Mouse (Mus musculus): ENCODE data around the gene Ncl.

Gene Ncl

GRCm38 (mm10) chr1:86320822-86321413, 38.3 kb downstream of the Ncl start:
- CTCF ChIA-PET = interaction anchor here (0.7 kb wide), 1 partner anchor 142 kb away, joined by 3 read pairs; no protein-coding TSS in a partner anchor

DNA sequence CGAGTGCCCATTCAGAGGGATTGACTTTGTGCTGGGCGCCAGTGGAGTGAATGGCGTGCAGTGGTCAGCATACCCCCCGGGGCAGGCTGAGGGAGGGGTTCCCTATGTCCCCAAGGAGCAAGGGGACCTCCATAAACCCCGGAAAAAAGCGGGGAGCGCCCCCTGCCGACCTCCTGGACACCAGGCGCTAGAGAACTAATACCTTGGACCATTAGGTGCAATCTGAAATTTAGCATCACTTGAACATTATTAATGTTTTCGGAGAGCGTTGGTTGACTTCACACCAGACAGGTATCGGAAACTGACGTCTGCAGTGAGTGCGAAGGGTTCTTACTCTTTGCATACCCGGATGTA, 45.5 kb downstream of the Ncl start:
- CTCF ChIA-PET = interaction anchor here (0.6 to 1.3 kb wide), 2 partner anchors 12 to 374 kb away, joined by 3 read pairs; no protein-coding TSS in a partner anchor

- CTCF ChIA-PET = interaction anchor here (1.3 kb wide), 1 partner anchor 11 kb away, joined by 3 read pairs; no protein-coding TSS in a partner anchor
Measured at GRCm38 (mm10) chr1:86313096-86313771, 46.0 kb downstream of the Ncl start.

- CTCF ChIA-PET = no interaction called here
Measured at GRCm38 (mm10) chr1:86312269-86312668, 46.9 kb downstream of the Ncl start.

DNA sequence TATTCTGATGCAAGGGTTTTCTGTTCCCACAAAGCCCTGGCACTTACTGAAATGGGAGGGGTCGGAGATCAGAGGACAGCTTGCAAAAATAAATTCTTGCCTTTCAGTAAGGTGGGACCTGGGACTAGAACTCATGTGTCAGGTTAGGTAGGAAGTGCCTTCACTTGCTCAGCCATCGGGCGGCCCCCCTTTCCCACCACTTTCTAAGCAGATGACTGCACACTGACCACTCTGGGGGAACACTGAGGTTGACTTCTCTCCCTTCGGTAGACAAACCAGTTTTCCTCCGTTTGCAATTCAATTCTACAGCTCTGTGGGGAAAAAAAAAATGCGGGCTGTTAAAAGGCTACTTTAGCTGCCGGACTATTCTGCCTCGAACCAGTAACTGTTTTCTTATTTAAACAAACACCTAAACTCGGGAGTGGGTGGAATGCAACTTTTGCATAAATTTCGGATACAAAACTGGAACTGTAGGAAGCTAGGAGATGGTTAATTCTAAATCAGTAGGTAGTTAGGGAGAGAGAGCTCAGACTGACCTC, 47.7 kb downstream of the Ncl start:
- CTCF ChIA-PET = no interaction called here

- CTCF ChIA-PET = no interaction called here
Measured at GRCm38 (mm10) chr1:86310536-86311310, 48.5 kb downstream of the Ncl start.

DNA sequence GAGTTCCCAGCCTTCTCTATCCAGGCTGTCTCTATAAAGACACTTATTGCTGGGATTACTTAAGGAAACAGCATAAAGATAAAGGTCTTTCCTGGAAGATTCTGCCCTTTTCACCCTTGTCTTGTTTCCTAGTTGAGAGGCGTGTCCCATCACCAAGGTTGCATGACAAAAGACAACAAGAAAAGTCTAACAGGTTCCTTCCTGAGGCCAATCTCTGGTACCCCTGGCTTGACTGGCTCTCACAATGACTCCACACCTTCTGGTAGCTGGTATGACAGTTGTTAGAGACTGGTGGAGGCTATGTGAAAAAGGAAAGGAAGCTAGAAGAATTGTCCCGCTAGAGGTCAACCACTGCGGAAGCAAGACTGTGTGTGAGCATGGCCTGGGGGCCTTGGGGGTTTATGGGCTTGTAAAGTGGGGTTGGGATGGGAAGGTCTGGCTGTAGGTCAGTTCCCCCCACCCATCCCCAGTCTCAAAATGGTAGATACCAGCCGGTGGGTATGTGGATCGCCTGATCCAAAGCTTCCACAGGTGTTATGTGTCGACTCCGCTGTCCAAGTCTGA, 49.8 kb downstream of the Ncl start:
- CTCF ChIA-PET = no interaction called here

DNA sequence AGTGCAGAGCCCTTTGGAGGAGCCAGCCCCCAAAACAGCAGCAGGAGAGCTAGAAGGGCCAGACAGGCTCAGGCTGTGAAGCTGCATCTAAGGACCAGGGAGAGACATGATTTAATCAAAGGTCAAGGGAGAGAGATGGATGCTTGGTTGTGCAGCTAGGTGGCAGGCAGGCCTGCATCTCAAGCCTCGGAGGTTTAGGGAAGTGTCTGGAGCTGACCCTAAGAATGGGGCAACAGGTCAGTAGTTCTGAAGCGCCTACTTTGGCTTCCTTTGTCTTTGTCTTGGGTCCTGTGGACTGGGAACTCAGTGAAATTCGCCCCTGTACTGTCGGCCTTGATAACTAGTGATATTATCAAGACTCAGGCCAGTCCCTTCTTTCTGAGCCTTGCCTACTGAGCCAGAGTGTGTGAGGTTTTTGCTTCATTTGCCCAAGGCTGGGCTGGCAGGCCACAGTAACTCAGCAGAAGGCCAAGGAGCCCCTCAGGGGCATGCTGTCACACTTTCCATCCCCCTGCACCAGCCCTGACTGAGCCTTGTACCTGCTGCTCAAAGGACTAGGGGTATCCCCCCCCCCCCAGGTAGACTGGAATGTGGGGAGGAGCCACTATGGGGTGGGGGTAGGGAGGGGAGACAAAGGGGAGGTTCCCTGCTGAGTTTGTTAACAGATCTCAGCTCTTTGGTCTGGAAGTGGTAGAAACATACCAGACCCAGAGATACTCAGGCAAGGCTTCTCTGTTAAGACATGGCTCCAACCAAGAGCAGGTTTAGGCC, 51.1 kb downstream of the Ncl start:
- CTCF ChIA-PET = interaction anchor here (0.6 kb wide), 1 partner anchor 126 kb away, joined by 4 read pairs; no protein-coding TSS in a partner anchor

GRCm38 (mm10) chr1:86307177-86307762, 51.9 kb downstream of the Ncl start:
- CTCF ChIA-PET = no interaction called here

GRCm38 (mm10) chr1:86306686-86307085, 52.5 kb downstream of the Ncl start:
- CTCF ChIA-PET = no interaction called here

DNA sequence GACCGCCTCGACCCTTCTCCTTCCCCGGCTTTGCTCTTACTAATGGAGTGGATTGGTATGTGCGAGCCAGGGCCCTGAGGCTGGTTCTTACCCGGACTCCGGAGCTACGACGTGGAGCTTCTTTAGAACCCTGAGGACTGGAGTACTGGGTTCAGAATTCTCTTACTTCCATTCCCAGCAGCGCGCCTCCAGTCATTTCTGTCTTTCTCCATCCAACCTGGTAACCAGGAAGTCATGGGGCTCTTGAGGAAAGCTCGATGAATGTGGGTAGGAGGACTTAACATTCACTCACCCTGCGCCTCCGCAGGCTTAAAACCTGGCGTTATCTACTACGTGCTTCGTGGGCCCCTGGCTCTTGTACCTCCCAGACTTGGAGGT, 55.3 kb downstream of the Ncl start:
- CTCF ChIA-PET = interaction anchor here (0.6 kb wide), 1 partner anchor 36 kb away, joined by 4 read pairs; no protein-coding TSS in a partner anchor

GRCm38 (mm10) chr1:86303063-86303872, 55.9 kb downstream of the Ncl start:
- CTCF ChIA-PET = interaction anchor here (0.6 kb wide), 1 partner anchor 36 kb away, joined by 4 read pairs; no protein-coding TSS in a partner anchor

DNA sequence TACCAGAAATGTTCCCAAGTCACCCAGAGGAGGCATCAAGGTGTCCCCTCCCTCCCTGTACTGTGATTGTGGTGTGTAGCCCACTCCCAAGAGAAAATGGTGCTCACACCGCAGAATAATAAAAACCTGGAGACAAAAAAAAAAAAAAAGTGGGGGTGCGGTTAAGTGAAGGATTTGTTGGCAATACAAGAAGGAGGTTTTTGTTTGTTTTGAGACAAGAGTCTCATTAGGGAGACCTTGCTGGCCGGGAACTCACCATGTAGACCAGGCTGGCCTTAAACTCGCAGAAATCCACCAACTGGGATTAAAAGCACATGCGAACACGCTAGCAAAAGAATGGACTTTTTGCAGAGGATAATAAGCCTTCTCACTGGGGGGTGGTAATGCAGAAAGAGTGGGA, 56.7 kb downstream of the Ncl start, which contains the start of gene B3gnt7:
TSS of gene B3gnt7 (plus strand) at position 301 of the 400 bp plus-strand sequence.
- CTCF ChIA-PET = interaction anchor here (1.0 kb wide), 1 partner anchor 12 kb away, joined by 3 read pairs; no protein-coding TSS in a partner anchor

- CTCF ChIA-PET = interaction anchor here (1.0 kb wide), 2 partner anchors 13 to 83 kb away, joined by 3 read pairs; no protein-coding TSS in a partner anchor
Measured at GRCm38 (mm10) chr1:86301221-86302091, 57.7 kb downstream of the Ncl start.

GRCm38 (mm10) chr1:86300731-86301130, 58.5 kb downstream of the Ncl start:
- CTCF ChIA-PET = interaction anchor here (1.2 to 1.9 kb wide), 2 partner anchors 86 to 122 kb away, joined by 3 to 4 read pairs; no protein-coding TSS in a partner anchor

DNA sequence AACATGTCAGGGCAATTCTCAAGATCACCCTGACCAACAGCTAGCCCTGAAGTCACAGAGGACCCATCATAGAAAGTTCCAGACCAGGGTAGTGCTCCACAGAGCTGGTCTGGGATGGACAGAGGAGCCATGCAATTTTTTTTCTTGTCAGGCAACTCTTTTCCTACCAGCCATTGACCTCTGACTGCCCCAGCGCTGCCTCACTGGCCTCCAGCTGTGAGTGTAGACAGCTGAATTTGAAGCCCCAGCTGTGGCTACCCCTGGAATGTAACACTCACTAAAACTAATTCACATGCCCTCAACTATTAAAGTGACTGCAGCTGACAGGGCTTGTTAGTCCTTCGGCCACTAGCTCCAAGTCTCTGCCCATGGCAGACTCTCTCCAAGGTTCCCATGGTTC, 59.1 kb downstream of the Ncl start:
- CTCF ChIA-PET = interaction anchor here (0.6 to 1.9 kb wide), 3 partner anchors 86 to 726 kb away, joined by 3 to 4 read pairs (median 3); no protein-coding TSS in a partner anchor
